Mouse (Mus musculus): ENCODE measurements at regions not wholly inside any gene's neighbourhood (a gene's known extent, or its start where the extent isn't known, plus 50 kb on each side); places are given as distances from the start of the nearest gene placed in this dataset.

DNA sequence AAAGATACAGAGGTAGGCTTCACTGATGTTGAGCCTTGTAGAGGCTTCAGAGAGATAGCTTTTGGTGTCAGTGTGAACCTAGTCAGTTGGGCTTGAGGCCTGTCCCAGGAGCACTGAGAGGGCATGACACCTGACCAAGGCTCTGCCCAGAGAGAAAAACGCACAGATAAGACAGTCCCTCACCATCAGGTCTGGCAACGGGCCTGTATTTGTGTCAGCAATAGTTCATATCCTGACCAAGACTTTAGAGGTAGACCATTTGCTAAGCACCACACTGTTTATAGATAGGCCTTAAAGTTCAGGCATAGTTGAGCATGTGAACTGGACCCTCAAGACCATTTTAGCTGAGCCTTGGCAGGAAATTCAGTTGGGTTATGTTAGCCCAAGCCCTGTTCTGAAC, 60.4 kb upstream of the C2cd4b start:
- no peaks in the 10 kb centered on the region for H3K79me2 ChIP-seq (ENCODE audit: control insufficient read depth, insufficient read depth, low read length, poor library complexity)
- TF ChIP-seq UBTF (IDR thresholded peaks at IDR 0.05; ENCODE audit: borderline replicate concordance, insufficient read depth, low read depth, low read length) (no peak), CTCF (IDR thresholded peaks at IDR 0.05 in 2 of 3, conservative IDR thresholded peaks at IDR 0.05 in 1 of 3; ENCODE audit: control insufficient read depth in 1 of 3, insufficient read depth in 1 of 3, low read depth in 2 of 3, low read length in 3 of 3, poor library complexity in 1 of 3, severe bottlenecking in 1 of 3) (no peak), USF1 (IDR thresholded peaks at IDR 0.05; ENCODE audit: low read depth, low read length) (no peak), TCF12 (IDR thresholded peaks at IDR 0.05; ENCODE audit: low read depth, low read length) (no peak), POLR2AphosphoS2 (IDR thresholded peaks at IDR 0.05; ENCODE audit: low read length) (no peak), POLR2A (IDR thresholded peaks at IDR 0.05; ENCODE audit: control insufficient read depth in 1 of 2, insufficient read depth in 1 of 2, low read depth in 1 of 2, low read length in 2 of 2, poor library complexity in 1 of 2) (no peak), MAZ (IDR thresholded peaks at IDR 0.05; ENCODE audit: low read depth, low read length) (no peak), SIN3A (IDR thresholded peaks at IDR 0.05; ENCODE audit: low read length) (no peak), BHLHE40 (IDR thresholded peaks at IDR 0.05; ENCODE audit: borderline replicate concordance, low read depth, low read length) (no peak), MAFK (IDR thresholded peaks at IDR 0.05; ENCODE audit: borderline replicate concordance, low read depth, low read length) (no peak), ZMIZ1 (IDR thresholded peaks at IDR 0.05; ENCODE audit: low read depth, low read length) (no peak), MXI1 (IDR thresholded peaks at IDR 0.05; ENCODE audit: low read depth, low read length) (no peak), HCFC1 (IDR thresholded peaks at IDR 0.05; ENCODE audit: low read depth, low read length) (no peak), ZKSCAN1 (IDR thresholded peaks at IDR 0.05; ENCODE audit: low read depth, low read length) (no peak), EP300 (IDR thresholded peaks at IDR 0.05; ENCODE audit: low read depth in 1 of 2, low read length in 2 of 2) (no peak)
- H3K4me3 ChIP-seq (ENCODE audit: control insufficient read depth in 1 of 2, insufficient read depth in 1 of 2, low read depth in 2 of 2, low read length in 2 of 2) = no peak overlapping the region
- H3K9me3 ChIP-seq (replicated peaks; ENCODE audit: insufficient read depth, low read length) = no peaks in the 10 kb centered on the region
- no peak overlapping the region for H3K9ac ChIP-seq (ENCODE audit: control insufficient read depth, low read depth, low read length, poor library complexity, severe bottlenecking)
- no peaks in the 10 kb centered on the region for H3K36me3 ChIP-seq (ENCODE audit: control insufficient read depth in 1 of 2, insufficient read depth in 2 of 2, low read length in 2 of 2)
- no peaks in the 10 kb centered on the region for H3K27me3 ChIP-seq (ENCODE audit: control insufficient read depth in 1 of 2, insufficient read depth in 2 of 2, low read length in 2 of 2)
- no peak overlapping the region for H3K27ac ChIP-seq (ENCODE audit: control insufficient read depth, low read depth, low read length)
- H3K4me1 ChIP-seq (ENCODE audit: control insufficient read depth in 1 of 2, insufficient read depth in 2 of 2, low read length in 2 of 2) = no peaks in the 10 kb centered on the region
- no peak for DNase-seq (ENCODE audit: low read depth, low spot score)

DNA sequence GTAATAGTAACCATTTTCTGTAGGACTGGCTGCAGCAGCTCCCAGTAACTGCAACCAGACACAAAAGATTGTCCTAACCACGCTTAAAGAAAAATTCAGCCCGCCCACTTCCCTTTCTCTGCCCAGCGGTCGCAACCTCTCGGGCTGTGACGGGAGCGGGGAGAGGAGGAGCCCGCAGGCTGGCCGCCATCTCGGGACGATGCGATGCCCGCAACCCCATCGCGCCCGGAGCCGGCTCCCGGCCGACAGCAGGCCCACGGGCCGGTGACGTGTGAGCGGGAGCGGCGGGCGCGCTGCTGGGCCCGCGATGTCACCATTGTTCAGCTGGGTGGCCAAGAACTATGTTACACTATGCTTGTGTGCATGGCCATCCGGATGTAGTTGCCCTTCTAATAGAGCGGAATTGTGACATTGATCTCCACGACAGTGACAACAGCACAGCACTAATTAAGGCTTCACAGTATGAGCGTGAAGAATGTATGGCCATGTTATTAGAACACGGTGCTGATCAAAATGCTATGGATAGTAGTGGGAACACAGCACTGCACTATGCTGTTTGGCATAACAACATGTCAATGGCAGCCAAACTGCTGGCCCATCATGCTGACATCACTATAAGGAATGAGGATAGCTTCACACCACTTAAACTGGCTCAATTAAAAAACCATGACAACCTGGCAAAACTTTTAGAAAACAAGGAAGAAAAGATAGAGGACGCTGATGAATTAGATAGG, 59.2 kb upstream of the C2cd4b start:
- Histone ChIP-seq H3K79me2 (ENCODE audit: control insufficient read depth, insufficient read depth, low read length, poor library complexity) (no peaks in the 10 kb centered on the region), H3K4me3 (ENCODE audit: control insufficient read depth in 1 of 2, insufficient read depth in 1 of 2, low read depth in 2 of 2, low read length in 2 of 2) (no peak overlapping the region), H3K36me3 (ENCODE audit: control insufficient read depth in 1 of 2, insufficient read depth in 2 of 2, low read length in 2 of 2) (no peaks in the 10 kb centered on the region), H3K27ac (ENCODE audit: control insufficient read depth, low read depth, low read length) (no peak overlapping the region), H3K4me1 (ENCODE audit: control insufficient read depth in 1 of 2, insufficient read depth in 2 of 2, low read length in 2 of 2) (no peaks in the 10 kb centered on the region), H3K27me3 (ENCODE audit: control insufficient read depth in 1 of 2, insufficient read depth in 2 of 2, low read length in 2 of 2) (no peaks in the 10 kb centered on the region), H3K9me3 (replicated peaks; ENCODE audit: insufficient read depth, low read length) (no peaks in the 10 kb centered on the region), H3K9ac (ENCODE audit: control insufficient read depth, low read depth, low read length, poor library complexity, severe bottlenecking) (no peak overlapping the region)
- no peak for TF ChIP-seq BHLHE40 (IDR thresholded peaks at IDR 0.05; ENCODE audit: borderline replicate concordance, low read depth, low read length)
- no peak for TF ChIP-seq JUND (IDR thresholded peaks at IDR 0.05; ENCODE audit: low read depth, low read length)
- TF ChIP-seq RCOR1 (IDR thresholded peaks at IDR 0.05; ENCODE audit: low read depth, low read length) = no peak
- no peak for TF ChIP-seq MAFK (IDR thresholded peaks at IDR 0.05; ENCODE audit: borderline replicate concordance, low read depth, low read length)
- no peak for TF ChIP-seq ZNF384 (IDR thresholded peaks at IDR 0.05; ENCODE audit: low read depth, low read length)
- no peak for TF ChIP-seq ZKSCAN1 (IDR thresholded peaks at IDR 0.05; ENCODE audit: low read depth, low read length)
- no peak for TF ChIP-seq SIN3A (IDR thresholded peaks at IDR 0.05; ENCODE audit: low read length)
- no peak for TF ChIP-seq USF1 (IDR thresholded peaks at IDR 0.05; ENCODE audit: low read depth, low read length)
- DNase-seq (ENCODE audit: low read depth, low spot score) = no peak

Measured in MEL (cell line).